Mouse (Mus musculus): ENCODE data around the gene Kcnj6.
A peak's percentile ranks its signal among the peaks of the same experiment; 100 is the strongest.

Kcnj6 gene

DNA sequence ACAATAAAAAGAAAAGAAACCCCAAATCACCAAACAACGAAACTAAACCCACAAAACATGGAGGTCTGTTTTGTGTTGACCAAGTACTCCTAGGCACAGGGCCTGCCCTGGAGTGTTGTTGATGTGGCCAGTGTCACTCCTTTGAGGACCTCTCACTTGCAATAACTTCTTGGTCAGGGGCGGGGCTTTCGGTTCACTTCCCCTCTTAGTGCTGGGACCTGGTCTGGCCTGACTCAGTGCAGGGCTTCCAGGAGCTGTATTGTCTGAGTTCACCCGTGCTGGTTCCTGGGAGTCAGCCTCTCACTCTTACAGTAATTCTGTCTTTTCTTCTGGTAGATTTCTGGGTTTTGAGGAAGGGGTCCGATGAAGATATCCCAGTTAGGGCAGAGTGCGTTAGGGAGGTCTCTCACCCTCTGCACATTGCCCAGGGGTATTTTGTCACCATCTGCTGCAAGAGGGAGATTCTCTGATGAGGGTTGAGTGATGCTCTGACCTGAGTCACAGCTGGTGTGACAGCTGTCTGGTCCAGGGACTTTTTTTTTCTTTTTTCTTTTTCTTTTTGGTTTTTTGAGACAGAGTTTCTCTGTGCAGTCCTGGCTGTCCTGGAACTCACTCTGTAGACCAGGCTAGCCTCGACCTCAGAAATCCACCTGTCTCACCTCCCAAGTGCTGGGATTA, 276.9 kb downstream of the Kcnj6 start:
- no peak for DNase-seq (ENCODE audit: low spot score in 2 of 2)

DNA sequence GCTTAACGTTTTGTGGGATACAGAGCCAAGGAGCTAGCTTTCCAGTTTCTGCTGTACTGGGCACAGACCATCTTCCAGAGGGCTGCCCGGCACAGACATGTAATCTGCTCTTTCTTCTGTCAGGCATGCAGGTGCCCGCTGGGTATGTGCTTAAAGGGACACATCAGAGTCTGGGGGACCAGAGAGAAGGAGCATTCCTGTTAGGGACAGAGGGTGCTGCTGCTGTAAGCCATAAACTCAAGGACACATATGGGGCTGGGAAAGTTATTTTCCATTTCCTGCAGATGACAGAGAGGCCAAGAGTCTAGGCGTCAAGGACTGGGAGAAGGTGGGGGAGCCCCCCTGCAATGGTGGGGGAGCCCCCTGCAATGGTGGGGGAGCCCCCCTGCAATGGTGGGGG, 278.0 kb downstream of the Kcnj6 start:
- DNase-seq (ENCODE audit: low spot score in 2 of 2), result no peak

DNA sequence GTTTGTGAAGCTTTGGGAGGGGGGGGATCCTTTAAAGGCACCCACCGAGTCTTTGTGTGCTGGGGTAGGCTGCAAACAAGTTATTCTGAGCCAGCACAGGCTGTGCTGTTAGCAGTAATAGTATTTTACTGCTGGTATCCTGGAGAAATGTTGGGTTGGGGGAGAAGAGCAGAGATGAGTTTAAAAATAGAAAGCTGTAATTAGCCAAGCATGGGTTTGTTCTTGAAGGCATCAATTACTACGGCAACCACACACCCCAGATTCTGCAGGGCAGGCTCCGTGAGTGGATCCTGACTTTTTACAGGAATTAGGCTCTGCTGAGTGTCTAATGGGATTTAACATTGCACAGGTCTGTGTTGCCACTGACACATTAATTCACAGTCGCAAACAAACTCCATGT, 278.6 kb downstream of the Kcnj6 start:
- no peak for DNase-seq (ENCODE audit: low spot score in 2 of 2)

DNA sequence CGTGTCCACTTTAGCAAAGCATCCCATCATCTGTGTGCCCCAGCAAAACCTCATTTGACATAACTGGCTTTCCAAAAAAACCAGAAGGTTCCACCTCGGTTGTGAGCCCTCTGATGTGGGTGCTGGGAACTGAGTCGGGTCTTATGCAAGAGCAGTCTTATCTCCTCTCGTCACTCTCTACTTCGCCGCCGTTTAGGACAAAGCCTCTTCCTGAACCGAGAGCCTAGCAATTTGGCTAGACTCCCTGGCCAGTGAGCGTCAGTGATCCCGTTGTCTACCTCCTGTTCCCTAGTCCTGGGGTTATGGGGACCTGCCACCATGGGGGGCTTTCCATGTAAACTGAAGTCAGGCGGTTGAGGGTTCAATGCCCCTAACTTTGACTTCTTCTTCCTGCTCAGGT, 280.4 kb downstream of the Kcnj6 start:
- DNase-seq (ENCODE audit: low spot score in 2 of 2), result no peak

DNA sequence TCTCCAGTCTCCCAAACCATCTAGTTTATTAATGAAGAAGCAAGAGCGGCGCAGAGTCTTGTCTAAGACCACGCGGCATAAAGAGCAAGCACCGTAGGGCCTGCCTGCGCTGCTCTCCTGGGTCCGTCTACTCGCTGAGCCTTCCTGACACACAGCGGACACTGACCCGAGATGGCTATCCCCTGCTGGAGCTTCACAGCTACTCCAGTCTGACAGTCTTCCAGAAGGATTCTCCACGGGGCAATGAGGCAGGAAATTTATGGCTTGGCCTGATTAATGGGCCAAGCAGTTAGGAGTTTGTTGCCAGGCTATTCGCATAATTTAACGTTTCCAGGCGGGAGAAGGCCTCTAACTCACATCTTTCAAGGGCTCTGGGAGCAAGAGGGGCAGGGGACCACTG, 283.0 kb downstream of the Kcnj6 start:
- no peak for DNase-seq (ENCODE audit: low spot score in 2 of 2)

DNA sequence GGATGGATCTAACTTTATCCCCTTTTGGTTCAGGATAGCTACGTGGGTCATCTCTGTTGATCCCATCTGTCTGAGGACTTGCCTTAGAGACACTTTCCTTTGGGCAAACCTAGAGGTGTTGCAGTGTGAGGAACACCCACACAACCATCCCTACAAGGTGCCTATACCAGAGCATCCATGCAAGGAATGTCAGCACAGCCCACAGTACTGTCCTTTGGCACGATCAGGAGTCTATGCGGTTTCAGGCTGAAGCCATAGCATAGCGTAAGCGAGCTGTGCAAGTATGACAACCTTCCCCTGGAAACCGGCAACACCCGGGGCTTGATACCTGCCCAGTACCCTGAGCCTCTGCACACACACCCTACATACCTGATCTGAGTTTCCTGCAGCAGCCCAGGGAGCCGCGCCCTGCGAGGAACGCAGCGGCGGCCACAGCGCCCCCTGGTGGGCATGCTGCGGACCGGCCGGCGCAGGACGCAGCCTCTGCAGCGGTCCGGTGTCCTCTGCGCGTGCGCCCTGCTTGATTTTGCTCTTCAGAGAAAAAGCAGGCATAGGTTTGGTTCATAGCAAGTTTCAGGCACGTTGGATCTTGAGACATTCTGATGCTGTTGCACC, 283.9 kb downstream of the Kcnj6 start:
- peak; percentile 67 to 74 for DNase-seq (ENCODE audit: low spot score in 2 of 2)

DNA sequence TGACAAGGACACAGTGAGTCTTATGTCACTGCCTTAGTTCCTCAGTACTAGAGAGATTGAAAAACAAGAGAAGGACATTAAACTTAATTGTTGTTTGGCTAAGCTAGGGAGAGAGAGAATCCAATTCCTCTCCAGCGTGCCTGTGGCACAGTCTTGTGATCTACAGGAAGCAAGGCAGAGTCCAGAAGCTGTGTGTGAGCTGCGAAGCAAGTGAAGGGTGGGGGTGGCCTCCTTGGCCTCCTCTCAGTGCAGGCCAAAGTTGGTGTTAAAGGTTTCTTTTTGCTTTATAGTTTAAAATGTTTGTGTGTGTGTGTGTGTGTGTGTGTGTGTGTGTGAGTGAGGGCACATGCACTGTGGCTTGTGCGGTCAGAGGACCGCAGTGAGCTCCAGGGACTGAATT, 295.5 kb downstream of the Kcnj6 start:
- no peak for DNase-seq (ENCODE audit: low spot score in 2 of 2)

DNA sequence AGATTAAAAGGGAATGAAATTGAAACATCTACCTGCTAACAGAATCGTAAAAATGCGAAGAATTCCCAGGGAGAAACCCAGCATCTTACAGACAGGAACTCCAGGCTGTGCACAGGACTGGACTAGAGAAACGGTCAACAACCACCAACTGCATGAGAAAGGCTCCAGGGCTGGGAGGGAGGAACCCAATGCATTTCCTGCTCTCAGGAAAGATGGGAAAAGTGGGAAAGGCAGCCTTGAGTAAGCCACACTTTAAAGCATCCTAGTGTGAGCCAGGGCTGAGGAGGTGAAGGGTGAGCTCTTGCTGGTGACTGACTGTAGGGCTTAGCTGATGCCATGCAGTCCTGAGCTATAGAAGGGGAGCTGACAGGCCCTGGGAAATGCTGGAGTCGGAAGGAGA, 296.4 kb downstream of the Kcnj6 start:
- no peak for DNase-seq (ENCODE audit: low spot score in 2 of 2)

All from right cerebral cortex, postnatal 36 days (tissue).